In the genomic region with DNA sequence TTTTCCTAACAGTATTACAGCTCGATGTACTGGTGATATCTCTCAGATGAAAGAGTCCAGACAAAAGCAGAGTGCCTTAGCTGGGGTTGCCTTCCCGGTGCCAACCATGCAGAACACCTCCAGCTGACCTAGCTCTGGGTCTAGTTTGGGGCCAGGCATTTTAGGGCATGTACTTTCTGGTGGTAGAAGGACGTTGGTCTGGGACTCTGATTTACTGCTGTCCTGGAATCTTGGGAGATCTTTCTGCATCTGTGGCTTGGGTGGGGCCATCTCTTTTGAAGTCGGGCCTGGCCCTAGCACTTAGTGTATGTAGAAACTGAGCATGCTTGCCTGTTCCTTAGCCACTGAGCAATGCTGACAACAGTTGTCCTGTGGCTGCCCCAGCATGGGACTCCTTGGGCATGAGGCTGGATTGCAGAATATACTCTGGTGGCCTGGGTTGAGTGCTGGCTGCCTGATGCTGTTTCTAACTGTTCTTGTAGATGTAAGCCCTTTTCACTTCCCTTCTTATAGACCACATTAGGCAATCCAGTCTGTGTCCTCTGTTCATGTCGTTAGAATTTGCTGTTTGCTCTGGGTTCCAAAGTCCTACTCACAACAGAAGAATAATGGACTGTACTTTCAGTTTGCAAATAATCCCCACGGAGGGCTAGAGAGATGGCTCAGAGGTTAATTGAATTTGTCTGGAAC, we compare ENCODE assay signal across 1 mouse cellular context.
TF ChIP-seq lines count a peak whose summit lies in the region.

No protein-coding gene starts in this region.

TF ChIP-seq in MEL, 35 proteins besides CTCF, POLR2A, EP300 and RAD21 (continued from another document):
- no peak for TF ChIP-seq MAFK (IDR thresholded peaks at IDR 0.05; ENCODE audit: borderline replicate concordance, low read depth, low read length)
- TF ChIP-seq BHLHE40 (IDR thresholded peaks at IDR 0.05; ENCODE audit: borderline replicate concordance, low read depth, low read length), result no peak
- no peak for TF ChIP-seq ZKSCAN1 (IDR thresholded peaks at IDR 0.05; ENCODE audit: low read depth, low read length)
- no peak for TF ChIP-seq ZC3H11A (IDR thresholded peaks at IDR 0.05; ENCODE audit: low read depth, low read length)
- no peak for TF ChIP-seq HCFC1 (IDR thresholded peaks at IDR 0.05; ENCODE audit: low read depth, low read length)
- no peak for TF ChIP-seq MYB (IDR thresholded peaks at IDR 0.05; ENCODE audit: low read depth, low read length)
- no peak for TF ChIP-seq NRF1 (IDR thresholded peaks at IDR 0.05; ENCODE audit: insufficient read depth, low read depth, low read length, poor library complexity, severe bottlenecking)
